Comparison of ENCODE assay signal across 16 mouse cellular contexts in genomic region chr6:63284419-63284818, GRCm38 (mm10). TPM values are rescaled to one million over a fixed set of nuclear protein-coding genes. Genes with fewer than 3 reads are reported as not detected.
DNase-seq lines count a peak whose midpoint lies in the region; ATAC-seq and TF ChIP-seq lines count a peak whose summit lies in the region.
"Had no signal": no experiment of that assay in that cellular context is flagged by ENCODE, and none has a peak within 500 bp of the region (broad histone marks: within the 10 kb centered on the region; RNA-seq: fewer than 3 reads in every experiment).

No protein-coding gene starts in this region.

- no peak for ATAC-seq in hindbrain, postnatal 0 days
- no peak for ATAC-seq in hindbrain, embryonic 13.5 days (ENCODE audit: low FRiP score)
- ATAC-seq in heart, embryonic 11.5 days (replicated peaks; ENCODE audit: insufficient number of reproducible peaks, low FRiP score, low TSS enrichment), result no peak

- H3K27ac ChIP-seq in hindbrain, postnatal 0 days, result no peak overlapping the region
- no peak overlapping the region for H3K27ac ChIP-seq in hindbrain, embryonic 13.5 days
- H3K27ac ChIP-seq in heart, embryonic 11.5 days (ENCODE audit: low read depth, low read length), result no peak overlapping the region
- H3K27ac ChIP-seq: heart, embryonic 15.5 days; liver, embryonic 15.5 days; neural tube, embryonic 12.5 days had no signal

- no peaks in the 10 kb centered on the region for H3K9me3 ChIP-seq in hindbrain, postnatal 0 days (ENCODE audit: low read length)
- H3K9me3 ChIP-seq in hindbrain, embryonic 13.5 days, result no peaks in the 10 kb centered on the region
- H3K9me3 ChIP-seq in heart, embryonic 11.5 days (replicated peaks; ENCODE audit: control insufficient read depth, low read length), result no peaks in the 10 kb centered on the region
- H3K9me3 ChIP-seq: heart, embryonic 15.5 days; liver, embryonic 15.5 days; neural tube, embryonic 12.5 days had no signal

- no peaks in the 10 kb centered on the region for H3K36me3 ChIP-seq in hindbrain, postnatal 0 days (ENCODE audit: insufficient read depth, low read length)
- H3K36me3 ChIP-seq in hindbrain, embryonic 13.5 days, result no peaks in the 10 kb centered on the region
- H3K36me3 ChIP-seq in heart, embryonic 11.5 days (ENCODE audit: control insufficient read depth, insufficient read depth, low read length), result no peaks in the 10 kb centered on the region
- H3K36me3 ChIP-seq: heart, embryonic 15.5 days; liver, embryonic 15.5 days; neural tube, embryonic 12.5 days had no signal

- H3K4me3 ChIP-seq in hindbrain, postnatal 0 days (ENCODE audit: low read length), result no peak overlapping the region
- H3K4me3 ChIP-seq in hindbrain, embryonic 13.5 days, result no peak overlapping the region
- H3K4me3 ChIP-seq in heart, embryonic 11.5 days (ENCODE audit: low read depth, low read length), result no peak overlapping the region
- H3K4me3 ChIP-seq: heart, embryonic 15.5 days; liver, embryonic 15.5 days; neural tube, embryonic 12.5 days had no signal

- peak; percentile 60 for DNase-seq in hindbrain, postnatal 0 days (ENCODE audit: low spot score)
- DNase-seq in cerebellum, adult 11-12 months, result peak; percentile 13
- DNase-seq in cerebellum, postnatal 10 days, result peak; percentile 33 to 57
- peak; percentile 4 to 20 for DNase-seq in right cerebral cortex, adult 2 months (ENCODE audit: low spot score in 2 of 2)
- no peak for DNase-seq in thymus, postnatal 36 days
- DNase-seq: gastrocnemius, postnatal 36 days; kidney, postnatal 10 days; lung, postnatal 4 days; midbrain, embryonic 14.5 days; thymus, postnatal 14 days had no signal

- 50% methylated on average over 1 of the region's 1 CpGs for WGBS in hindbrain, postnatal 0 days
- WGBS in hindbrain, embryonic 13.5 days, result 63% methylated on average over 1 of the region's 1 CpGs
- WGBS in heart, embryonic 11.5 days (ENCODE audit: insufficient replicate concordance), result 83% methylated on average over 1 of the region's 1 CpGs

- no peak overlapping the region for H3K4me2 ChIP-seq in hindbrain, postnatal 0 days (ENCODE audit: low read depth, low read length)
- no peak overlapping the region for H3K4me2 ChIP-seq in hindbrain, embryonic 13.5 days
- H3K4me2 ChIP-seq in heart, embryonic 11.5 days, result no peak overlapping the region
- H3K4me2 ChIP-seq: heart, embryonic 15.5 days; liver, embryonic 15.5 days; neural tube, embryonic 12.5 days had no signal

- no peaks in the 10 kb centered on the region for H3K27me3 ChIP-seq in hindbrain, postnatal 0 days (ENCODE audit: insufficient read depth, low read length)
- no peaks in the 10 kb centered on the region for H3K27me3 ChIP-seq in hindbrain, embryonic 13.5 days
- no peaks in the 10 kb centered on the region for H3K27me3 ChIP-seq in heart, embryonic 11.5 days (ENCODE audit: control insufficient read depth, insufficient read depth, low read length)
- H3K27me3 ChIP-seq: heart, embryonic 15.5 days; liver, embryonic 15.5 days; neural tube, embryonic 12.5 days had no signal

- H3K9ac ChIP-seq in hindbrain, postnatal 0 days (replicated peaks; ENCODE audit: low read length), result no peak overlapping the region
- no peak overlapping the region for H3K9ac ChIP-seq in hindbrain, embryonic 13.5 days
- no peak overlapping the region for H3K9ac ChIP-seq in heart, embryonic 11.5 days (ENCODE audit: low read depth, low read length)
- H3K9ac ChIP-seq: heart, embryonic 15.5 days; liver, embryonic 15.5 days; neural tube, embryonic 12.5 days had no signal

- no peaks in the 10 kb centered on the region for H3K4me1 ChIP-seq in hindbrain, postnatal 0 days (ENCODE audit: insufficient read depth, low read length)
- H3K4me1 ChIP-seq in hindbrain, embryonic 13.5 days (replicated peaks), result no peaks in the 10 kb centered on the region
- no peaks in the 10 kb centered on the region for H3K4me1 ChIP-seq in heart, embryonic 11.5 days (ENCODE audit: control insufficient read depth, insufficient read depth, low read length)
- H3K4me1 ChIP-seq: heart, embryonic 15.5 days; liver, embryonic 15.5 days; neural tube, embryonic 12.5 days had no signal

- TF ChIP-seq CTCF in hindbrain, postnatal 0 days (IDR thresholded peaks at IDR 0.05; ENCODE audit: low read depth), result no peak

RNA-seq across cellular contexts. Expression of gene Grid2, which starts 28.7 kb away (rescaled TPM):
- total RNA-seq in hindbrain, postnatal 0 days (2014; rRNA removed), result 51.0 and 52.9 TPM in 2 replicates
- polyA plus RNA-seq in hindbrain, postnatal 0 days (2015; fragmentation: Nextera tagmentation; extraction: Ambion mirVana), result 19.5 and 21.2 TPM in 2 replicates
- polyA plus RNA-seq in hindbrain, embryonic 13.5 days (2015; fragmentation: Nextera tagmentation; extraction: Ambion mirVana), result 12.2 and 13.4 TPM in 2 replicates
- 0.66 and 0.76 TPM in 2 replicates for polyA plus RNA-seq in heart, embryonic 11.5 days (2014; fragmentation: Nextera tagmentation; extraction: Ambion mirVana)
- total RNA-seq: adrenal gland, adult 18-20 months had no signal
- polyA plus RNA-seq: liver, embryonic 15.5 days had no signal

Comparison
In these comparisons a context has a peak if more than half of its experiments do, and no peak if none do; other contexts are left out.
1. DNase-seq: peak in hindbrain, postnatal 0 days (single experiment), cerebellum, adult 11-12 months (single experiment), cerebellum, postnatal 10 days (2 of 2) and right cerebral cortex, adult 2 months (2 of 2); none in thymus, postnatal 36 days (0 of 2).